Comparison of ENCODE assay signal across 19 mouse cellular contexts in genomic region chr2:35659578-35660194, GRCm38 (mm10).
DNase-seq lines count a peak whose midpoint lies in the region; TF ChIP-seq lines count a peak whose summit lies in the region.
"Had no signal": no experiment of that assay in that cellular context is flagged by ENCODE, and none has a peak within 500 bp of the region (broad histone marks: within the 10 kb centered on the region; RNA-seq: fewer than 3 reads in every experiment).

No protein-coding gene starts in this region.

- peak overlapping the region; percentile 89 for H3K27ac ChIP-seq in small intestine, adult 2 months (ENCODE audit: insufficient read depth, low read depth, low read length)
- H3K27ac ChIP-seq: embryonic facial prominence, embryonic 13.5 days; forebrain, embryonic 13.5 days; heart, adult 2 months had no signal

- H3K4me3 ChIP-seq in small intestine, adult 2 months (ENCODE audit: low read depth, low read length): no peak overlapping the region
- H3K4me3 ChIP-seq: heart, adult 2 months had no signal

- DNase-seq in adrenal gland, adult 2 months: peak; percentile 64
- DNase-seq in adrenal gland, postnatal 4 days (ENCODE audit: low spot score in 2 of 2): no peak
- DNase-seq in 416B (ENCODE audit: low read depth): peak; percentile 68
- DNase-seq in adrenal gland, postnatal 36 days: peak; percentile 43 to 55
- no peak for DNase-seq in neural tube, embryonic 10.5 days (ENCODE audit: extremely low spot score, low spot score)
- no peak for DNase-seq in thymus, postnatal 4 days
- DNase-seq: cerebellum, adult 18-20 months; cerebellum, adult 9-11 months; cerebellum, postnatal 36 days; forebrain, postnatal 0 days; gastrocnemius, postnatal 14 days; heart, adult 2 months; heart, postnatal 36 days had no signal

- no peaks in the 10 kb centered on the region for H3K36me3 ChIP-seq in small intestine, adult 2 months (ENCODE audit: control insufficient read depth, insufficient read depth, low read length)
- H3K36me3 ChIP-seq: embryonic facial prominence, embryonic 13.5 days; hindbrain, embryonic 15.5 days had no signal

- 25% methylated on average over 5 of the region's 5 CpGs for WGBS in small intestine, adult 2 months

- H3K4me1 ChIP-seq in small intestine, adult 2 months (ENCODE audit: control insufficient read depth, insufficient read depth, insufficient read length, low read length): peaks cover 45% of the 10 kb centered on the region

- TF ChIP-seq POLR2A in small intestine, adult 2 months (IDR thresholded peaks at IDR 0.05; ENCODE audit: low read depth, low read length): no peak

- no peak for TF ChIP-seq CTCF in small intestine, adult 2 months (IDR thresholded peaks at IDR 0.05; ENCODE audit: extremely low read depth, insufficient read length, insufficient replicate concordance, low read depth, low read length)

- no peaks in the 10 kb centered on the region for H3K27me3 ChIP-seq in small intestine, adult 2 months (ENCODE audit: control insufficient read depth, insufficient read depth, low read length)
- H3K27me3 ChIP-seq: embryonic facial prominence, embryonic 13.5 days; forebrain, embryonic 13.5 days; heart, embryonic 12.5 days; hindbrain, embryonic 15.5 days; Patski had no signal

Comparison
In these comparisons a context has a peak if more than half of its experiments do, and no peak if none do; other contexts are left out.
1. DNase-seq: peak in adrenal gland, adult 2 months (single experiment), 416B (single experiment) and adrenal gland, postnatal 36 days (2 of 2); none in adrenal gland, postnatal 4 days (0 of 2), neural tube, embryonic 10.5 days (single experiment) and thymus, postnatal 4 days (single experiment).